Mouse (Mus musculus) liver, embryonic 13.5 days (tissue): ENCODE results near the gene Nck2. TPM values are rescaled to one million over a fixed set of nuclear protein-coding genes. Genes with fewer than 3 reads are reported as not detected.

ENCODE experiments used
- ATAC-seq: fragments of 200-750 bp; cut with Nextera tagmentation; 2 replicates; pipeline ENCODE4 v1.8.0; 2017; ENCODE audit warnings: low read depth, mild to moderate bottlenecking, moderate number of reproducible peaks, moderate library complexity
- DNase-seq: peaks from one replicate; pipeline ENCODE4 v3.0.0; 2022
- H3K27ac ChIP-seq: fragments of 300-500 bp; sonication (generic); 2 replicates; pipeline ENCODE4 v1.5.1; 2015; ENCODE audit warnings: moderate library complexity, mild to moderate bottlenecking, inconsistent platforms
- H3K27me3 ChIP-seq: fragments of 300-500 bp; sonication (generic); 2 replicates; pipeline ENCODE4 v1.6.1; 2015; ENCODE audit warnings: mild to moderate bottlenecking, inconsistent platforms
- H3K36me3 ChIP-seq: fragments of 300-500 bp; sonication (generic); 2 replicates; pipeline ENCODE4 v1.6.1; 2015; ENCODE audit warnings: mild to moderate bottlenecking, inconsistent platforms
- H3K4me1 ChIP-seq: fragments of 300-500 bp; sonication (generic); replicated peaks from 2 replicates; pipeline ENCODE4 v1.6.1; 2015; ENCODE audit warnings: inconsistent platforms
- H3K4me2 ChIP-seq: fragments of 300-500 bp; sonication (generic); 2 replicates; pipeline ENCODE4 v1.6.1; 2015; ENCODE audit warnings: inconsistent platforms, mild to moderate bottlenecking, moderate library complexity
- H3K4me3 ChIP-seq: fragments of 300-500 bp; sonication (generic); replicated peaks from 2 replicates; pipeline ENCODE4 v1.5.1; 2015; ENCODE audit warnings: mild to moderate bottlenecking, inconsistent platforms
- H3K9ac ChIP-seq: fragments of 300-500 bp; sonication (generic); 2 replicates; pipeline ENCODE4 v1.6.1; 2015; ENCODE audit warnings: mild to moderate bottlenecking, inconsistent platforms
- H3K9me3 ChIP-seq: fragments of 300-500 bp; sonication (generic); replicated peaks from 2 replicates; pipeline ENCODE4 v1.6.1; 2016; ENCODE audit warnings: inconsistent platforms
- WGBS: fragments of 180-500 bp; shearing (Covaris S2); methylation state at CpG from one replicate; pipeline ENCODE4 v1.1.7; 2015; ENCODE audit not compliant: insufficient replicate concordance; 5-methylcytosine and 5-hydroxymethylcytosine counted together
- polyA plus RNA-seq: library from polyadenylated mRNA; unstranded; fragments of >200 nt; fragmentation: Nextera tagmentation; extraction: Ambion mirVana; gene quantifications from 2 replicates; pipeline ENCODE4 v1.2.1, GENCODE M21; 2015

Gene Nck2
- polyA plus RNA-seq, 1 experiment from 2014 or later: 10.5 TPM

- Histone ChIP-seq H3K36me3 (peaks cover 11% of the 10 kb centered on the region; the same call in 1 of the 2 replicates), H3K4me3 (no peak overlapping the region), H3K9me3 (no peaks in the 10 kb centered on the region), H3K27me3 (no peaks in the 10 kb centered on the region), H3K4me1 (peaks cover 80% of the 10 kb centered on the region), H3K27ac (peak overlapping the region; percentile 90), H3K4me2 (no peak overlapping the region), H3K9ac (no peak overlapping the region)
- WGBS: 20% methylated on average over 3 of the region's 3 CpGs
- ATAC-seq: no peak
- no peak for DNase-seq
Observed at GRCm38 (mm10) chr1:43561085-43561484, 116.7 kb downstream of the Nck2 start.

- H3K4me1 ChIP-seq: peaks cover 79% of the 10 kb centered on the region
Observed at GRCm38 (mm10) chr1:43562002-43562666, 117.8 kb downstream of the Nck2 start.

GRCm38 (mm10) chr1:43565260-43565659 is 120.9 kb downstream of the Nck2 start:
- Histone ChIP-seq H3K9me3 (no peaks in the 10 kb centered on the region), H3K4me2 (0 out of 2 replicates have a peak overlapping the region, but pooled peaks have one; percentile 13), H3K9ac (0 out of 2 replicates have a peak overlapping the region, but pooled peaks have one; percentile 17), H3K4me1 (peaks cover 52% of the 10 kb centered on the region), H3K36me3 (peaks cover 24% of the 10 kb centered on the region; the same call in 1 of the 2 replicates), H3K27me3 (no peaks in the 10 kb centered on the region), H3K4me3 (no peak overlapping the region), H3K27ac (peak overlapping the region; percentile 37)
- DNase-seq (no peak), ATAC-seq (peak; percentile 78)
- 49% methylated on average over 4 of the region's 4 CpGs for WGBS

More at GRCm38 (mm10) chr1:43562002-43562666, 117.8 kb downstream of the Nck2 start:
- H3K36me3 ChIP-seq: peaks cover 11% of the 10 kb centered on the region; the same call in 1 of the 2 replicates
- H3K4me2 ChIP-seq: no peak overlapping the region
- no peak overlapping the region for H3K27ac ChIP-seq
- no peaks in the 10 kb centered on the region for H3K27me3 ChIP-seq
- no peaks in the 10 kb centered on the region for H3K9me3 ChIP-seq
- 55% methylated on average over 13 of the region's 13 CpGs for WGBS
- no peak overlapping the region for H3K9ac ChIP-seq
- no peak overlapping the region for H3K4me3 ChIP-seq
- no peak for ATAC-seq
- DNase-seq: no peak

- Histone ChIP-seq H3K27ac (no peak overlapping the region), H3K4me1 (peaks cover 38% of the 10 kb centered on the region), H3K9ac (no peak overlapping the region), H3K4me3 (no peak overlapping the region), H3K27me3 (no peaks in the 10 kb centered on the region), H3K9me3 (no peaks in the 10 kb centered on the region), H3K4me2 (no peak overlapping the region), H3K36me3 (peaks cover 28% of the 10 kb centered on the region; the same call in 1 of the 2 replicates)
- ATAC-seq (no peak), DNase-seq (no peak)
- 76% methylated on average over 8 of the region's 8 CpGs for WGBS
Observed at GRCm38 (mm10) chr1:43566677-43567377, 122.4 kb downstream of the Nck2 start.

GRCm38 (mm10) chr1:43568824-43569223 is 124.4 kb downstream of the Nck2 start:
- no peaks in the 10 kb centered on the region for H3K27me3 ChIP-seq
- ATAC-seq (no peak), DNase-seq (no peak)
- H3K27ac ChIP-seq: no peak overlapping the region
- H3K4me2 ChIP-seq: no peak overlapping the region
- H3K9ac ChIP-seq: no peak overlapping the region
- H3K4me1 ChIP-seq: peaks cover 30% of the 10 kb centered on the region
- H3K9me3 ChIP-seq: no peaks in the 10 kb centered on the region
- H3K4me3 ChIP-seq: no peak overlapping the region
- H3K36me3 ChIP-seq: peaks cover 28% of the 10 kb centered on the region; the same call in 1 of the 2 replicates
- WGBS: 80% methylated on average over 10 of the region's 10 CpGs

- H3K9ac ChIP-seq: no peak overlapping the region
- no peak overlapping the region for H3K27ac ChIP-seq
- DNase-seq: no peak
- no peaks in the 10 kb centered on the region for H3K9me3 ChIP-seq
- WGBS: 76% methylated on average over 4 of the region's 4 CpGs
- no peak overlapping the region for H3K4me3 ChIP-seq
- ATAC-seq: no peak
- H3K4me1 ChIP-seq: peaks cover 14% of the 10 kb centered on the region
- H3K27me3 ChIP-seq: no peaks in the 10 kb centered on the region
- peaks cover 17% of the 10 kb centered on the region; the same call in 1 of the 2 replicates for H3K36me3 ChIP-seq
- no peak overlapping the region for H3K4me2 ChIP-seq
Observed at GRCm38 (mm10) chr1:43571105-43571504, 126.7 kb downstream of the Nck2 start.

- WGBS: 75% methylated on average over 3 of the region's 3 CpGs
- DNase-seq (no peak), ATAC-seq (no peak)
- Histone ChIP-seq H3K36me3 (0 out of 2 replicates have a peak, but pooled peaks cover 4% of the 10 kb centered on the region), H3K27ac (no peak overlapping the region), H3K4me2 (no peak overlapping the region), H3K4me3 (no peak overlapping the region), H3K9me3 (no peaks in the 10 kb centered on the region), H3K4me1 (no peaks in the 10 kb centered on the region), H3K27me3 (no peaks in the 10 kb centered on the region), H3K9ac (no peak overlapping the region)
Observed at GRCm38 (mm10) chr1:43574793-43575304, 130.5 kb downstream of the Nck2 start.

GRCm38 (mm10) chr1:43577371-43577770 is 133.0 kb downstream of the Nck2 start:
- ATAC-seq (no peak), DNase-seq (no peak)
- Histone ChIP-seq H3K4me3 (no peak overlapping the region), H3K27me3 (no peaks in the 10 kb centered on the region), H3K9ac (no peak overlapping the region), H3K4me2 (no peak overlapping the region), H3K36me3 (no peaks in the 10 kb centered on the region), H3K4me1 (no peaks in the 10 kb centered on the region), H3K27ac (no peak overlapping the region), H3K9me3 (no peaks in the 10 kb centered on the region)
- 76% methylated on average over 3 of the region's 3 CpGs for WGBS

GRCm38 (mm10) chr1:43583564-43583963 is 139.2 kb downstream of the Nck2 start:
- no peak overlapping the region for H3K27ac ChIP-seq
- H3K4me2 ChIP-seq: no peak overlapping the region
- H3K9ac ChIP-seq: no peak overlapping the region
- no peak for DNase-seq
- ATAC-seq: no peak
- H3K4me3 ChIP-seq: no peak overlapping the region
- no peaks in the 10 kb centered on the region for H3K9me3 ChIP-seq
- 73% methylated on average over 1 of the region's 1 CpGs for WGBS
- no peaks in the 10 kb centered on the region for H3K27me3 ChIP-seq
- H3K4me1 ChIP-seq: no peaks in the 10 kb centered on the region
- H3K36me3 ChIP-seq: no peaks in the 10 kb centered on the region

GRCm38 (mm10) chr1:43589001-43589400 is 144.6 kb downstream of the Nck2 start:
- WGBS: 52% methylated on average over 1 of the region's 1 CpGs
- DNase-seq (no peak), ATAC-seq (no peak)
- H3K4me2 ChIP-seq: no peak overlapping the region
- H3K9me3 ChIP-seq: no peaks in the 10 kb centered on the region
- H3K4me3 ChIP-seq: no peak overlapping the region
- H3K36me3 ChIP-seq: no peaks in the 10 kb centered on the region
- H3K27ac ChIP-seq: no peak overlapping the region
- no peaks in the 10 kb centered on the region for H3K4me1 ChIP-seq
- no peak overlapping the region for H3K9ac ChIP-seq
- H3K27me3 ChIP-seq: no peaks in the 10 kb centered on the region

GRCm38 (mm10) chr1:43589910-43590309 is 145.5 kb downstream of the Nck2 start:
- Histone ChIP-seq H3K4me2 (no peak overlapping the region), H3K4me3 (no peak overlapping the region), H3K4me1 (no peaks in the 10 kb centered on the region), H3K9ac (no peak overlapping the region), H3K27me3 (no peaks in the 10 kb centered on the region), H3K27ac (no peak overlapping the region), H3K9me3 (no peaks in the 10 kb centered on the region), H3K36me3 (no peaks in the 10 kb centered on the region)
- 30% methylated on average over 2 of the region's 2 CpGs for WGBS
- no peak for DNase-seq
- ATAC-seq: no peak
